Mouse (Mus musculus) thymus, postnatal 10 days (tissue): ENCODE results near the gene Prkce.

ENCODE experiments used
- DNase-seq, 2 experiments: peaks; one replicate each; pipeline ENCODE4 v3.0.0; 2021; ENCODE audit warnings: low spot score in 2 of 2

Gene Prkce

GRCm38 (mm10) chr17:86615592-86616291 is 448.2 kb downstream of the Prkce start:
- no peak for DNase-seq

GRCm38 (mm10) chr17:86617570-86618237 is 450.1 kb downstream of the Prkce start:
- no peak for DNase-seq

GRCm38 (mm10) chr17:86618431-86618861 is 450.9 kb downstream of the Prkce start:
- no peak for DNase-seq

DNA sequence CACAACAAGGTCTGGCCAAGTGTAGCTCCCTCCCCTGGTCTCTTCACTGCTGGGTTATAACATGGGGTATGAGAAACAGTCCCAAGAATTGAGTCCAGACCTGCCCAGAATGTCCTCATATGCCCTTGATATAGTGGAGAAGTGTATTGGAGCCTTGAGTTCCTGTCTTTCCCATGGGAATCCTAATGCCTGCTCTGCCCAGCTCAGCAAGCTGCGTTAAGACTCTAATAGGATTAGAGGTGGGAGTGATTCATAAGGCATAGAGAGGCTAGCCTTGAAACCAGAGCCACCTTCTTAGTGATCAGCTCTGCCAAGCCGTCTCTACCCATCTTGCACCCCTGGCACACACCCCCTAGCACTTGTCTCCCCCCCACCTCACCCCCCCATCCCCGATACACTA is 455.3 kb downstream of the Prkce start:
- DNase-seq, result no peak

GRCm38 (mm10) chr17:86626523-86626922 is 458.9 kb downstream of the Prkce start:
- no peak for DNase-seq

DNA sequence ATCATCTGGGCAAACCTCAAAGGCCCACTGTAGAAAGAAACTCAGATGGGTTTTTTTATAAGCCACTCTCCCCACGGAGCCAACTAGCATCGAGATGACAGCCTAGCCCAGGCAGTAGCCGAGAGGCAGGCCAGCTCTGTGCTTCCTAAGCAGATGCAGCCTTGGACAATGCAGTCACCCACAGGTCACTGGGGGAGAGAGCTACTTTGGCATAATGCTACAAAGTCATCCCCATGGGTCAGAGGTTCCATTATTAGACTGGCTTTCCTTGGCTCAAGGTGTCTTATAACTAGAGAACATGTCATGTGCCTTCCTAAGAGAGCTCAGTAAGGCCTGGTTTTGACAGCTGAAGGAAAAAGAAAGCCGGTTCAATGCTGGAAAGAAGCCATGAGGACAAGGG is 465.5 kb downstream of the Prkce start:
- no peak for DNase-seq

DNA sequence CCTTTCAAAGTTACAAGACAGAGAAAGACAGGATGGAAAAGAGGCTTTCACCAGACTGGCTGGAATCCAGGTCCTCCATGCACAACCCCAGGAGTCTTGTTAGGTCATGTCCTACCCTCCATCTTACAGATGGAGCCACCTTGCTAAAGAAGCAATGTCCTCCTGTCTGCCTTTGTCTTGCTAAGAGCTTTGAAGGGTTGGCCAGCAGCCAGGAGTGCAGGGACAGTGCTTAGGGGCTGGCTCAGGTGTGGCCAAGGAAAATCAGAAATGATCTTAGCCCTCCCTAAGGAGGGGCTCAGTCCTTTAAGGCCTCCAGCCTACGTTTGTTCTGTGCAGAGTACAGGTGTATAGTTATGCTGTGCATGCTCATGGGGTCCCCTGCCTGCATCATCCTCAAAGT is 469.7 kb downstream of the Prkce start:
- DNase-seq, result no peak

GRCm38 (mm10) chr17:86639279-86639678 is 471.7 kb downstream of the Prkce start:
- DNase-seq, result no peak

DNA sequence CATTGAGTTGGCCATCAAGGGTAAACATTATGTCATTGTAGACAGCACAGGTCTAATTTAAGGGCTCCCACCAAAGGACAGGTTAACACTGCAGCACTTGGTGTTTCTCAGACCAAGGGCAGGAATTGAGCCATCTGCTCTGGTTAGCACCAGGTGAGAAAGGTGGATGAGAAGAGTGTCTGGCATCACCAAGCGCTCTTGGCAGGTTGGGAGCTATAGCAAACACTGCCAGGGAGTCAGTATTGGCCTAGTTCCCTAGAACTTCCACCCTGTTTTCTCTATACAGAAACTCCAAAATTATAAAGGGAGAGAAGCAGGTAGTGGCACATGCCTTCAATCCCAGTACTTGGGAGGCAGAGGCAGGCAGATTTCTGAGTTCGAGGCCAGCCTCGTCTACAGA is 479.6 kb downstream of the Prkce start:
- no peak for DNase-seq

- DNase-seq, result no peak
Measured at GRCm38 (mm10) chr17:86648856-86649435, 481.4 kb downstream of the Prkce start.

DNA sequence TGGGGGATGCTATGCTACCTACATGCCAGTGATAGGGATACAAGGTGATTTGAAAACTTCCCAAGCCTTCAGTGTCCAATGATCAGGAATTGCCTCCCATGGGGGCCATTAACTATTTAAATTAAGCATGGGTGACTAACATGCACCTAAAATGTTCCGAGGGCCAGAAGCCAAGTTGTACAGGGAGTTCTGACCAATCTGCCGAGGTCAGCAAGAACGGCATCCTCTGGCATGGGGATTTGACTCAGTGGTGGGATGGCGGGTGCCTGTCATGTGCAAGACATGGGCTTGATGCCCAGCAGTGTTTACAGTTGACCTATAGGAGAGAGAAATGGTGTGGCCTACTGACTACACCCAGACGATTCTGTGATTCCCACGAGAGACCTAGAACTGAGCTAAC is 482.7 kb downstream of the Prkce start:
- DNase-seq, result no peak

GRCm38 (mm10) chr17:86651091-86651490 is 483.5 kb downstream of the Prkce start:
- no peak for DNase-seq

DNA sequence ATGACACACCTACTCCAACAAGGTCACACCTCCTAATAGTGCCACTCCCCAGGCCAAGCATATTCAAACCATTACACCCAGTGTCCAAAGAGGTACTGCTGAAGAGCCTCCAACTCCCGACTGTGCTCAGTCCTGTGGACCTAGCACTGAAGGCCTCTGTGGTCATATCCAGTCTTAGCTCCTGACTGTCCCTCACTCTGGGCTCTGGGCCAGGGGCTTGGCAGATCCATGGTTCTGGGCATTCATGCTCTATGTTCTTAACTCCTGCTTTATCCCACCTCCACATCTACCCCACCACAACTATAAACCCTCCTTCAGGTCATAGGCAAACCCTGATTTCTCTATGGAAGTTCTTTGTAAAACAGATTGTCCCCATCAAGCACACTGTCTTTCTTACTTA is 485.2 kb downstream of the Prkce start:
- DNase-seq, result no peak

DNA sequence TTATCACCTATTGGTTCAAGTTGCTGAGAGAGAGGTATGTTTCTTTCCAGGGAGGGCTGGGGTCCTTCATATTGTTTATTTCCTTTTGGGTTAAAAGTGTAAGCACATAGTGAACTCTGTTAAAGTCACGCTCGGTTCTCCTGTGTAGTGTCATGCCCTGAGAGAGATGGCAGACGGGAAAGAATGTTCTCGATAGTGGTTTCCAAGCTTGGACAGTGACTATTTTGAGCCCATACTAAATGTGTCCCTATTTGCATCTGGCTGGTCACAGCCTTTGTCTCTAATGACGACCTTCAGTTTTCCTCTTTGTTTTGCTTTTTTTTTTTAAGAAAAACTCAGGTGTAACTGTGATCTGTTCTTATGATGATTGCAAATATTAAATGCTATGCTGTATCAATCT is 488.8 kb downstream of the Prkce start:
- no peak for DNase-seq

- no peak for DNase-seq
Measured at GRCm38 (mm10) chr17:86662301-86662700, 494.7 kb downstream of the Prkce start.

DNA sequence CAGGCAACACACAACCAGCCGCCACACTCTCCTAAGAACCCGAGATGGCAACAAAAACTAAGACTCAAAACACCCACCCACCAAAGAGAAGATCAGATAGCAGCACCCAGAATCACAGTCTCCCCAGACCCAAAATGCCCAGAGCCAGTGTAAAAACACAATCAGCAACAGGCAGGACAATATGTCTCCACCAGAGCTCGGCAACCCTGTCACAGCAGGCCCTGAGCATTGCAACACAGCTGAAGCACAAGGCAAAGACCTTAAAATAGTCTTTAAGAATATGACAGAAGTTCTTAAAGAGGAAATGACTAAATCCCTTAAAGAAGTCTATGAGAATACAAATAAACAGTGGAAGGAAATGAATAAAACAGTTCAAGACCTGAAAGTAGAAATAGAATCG is 495.9 kb downstream of the Prkce start:
- no peak for DNase-seq

GRCm38 (mm10) chr17:86667836-86668600 is 500.4 kb downstream of the Prkce start:
- DNase-seq, result no peak

DNA sequence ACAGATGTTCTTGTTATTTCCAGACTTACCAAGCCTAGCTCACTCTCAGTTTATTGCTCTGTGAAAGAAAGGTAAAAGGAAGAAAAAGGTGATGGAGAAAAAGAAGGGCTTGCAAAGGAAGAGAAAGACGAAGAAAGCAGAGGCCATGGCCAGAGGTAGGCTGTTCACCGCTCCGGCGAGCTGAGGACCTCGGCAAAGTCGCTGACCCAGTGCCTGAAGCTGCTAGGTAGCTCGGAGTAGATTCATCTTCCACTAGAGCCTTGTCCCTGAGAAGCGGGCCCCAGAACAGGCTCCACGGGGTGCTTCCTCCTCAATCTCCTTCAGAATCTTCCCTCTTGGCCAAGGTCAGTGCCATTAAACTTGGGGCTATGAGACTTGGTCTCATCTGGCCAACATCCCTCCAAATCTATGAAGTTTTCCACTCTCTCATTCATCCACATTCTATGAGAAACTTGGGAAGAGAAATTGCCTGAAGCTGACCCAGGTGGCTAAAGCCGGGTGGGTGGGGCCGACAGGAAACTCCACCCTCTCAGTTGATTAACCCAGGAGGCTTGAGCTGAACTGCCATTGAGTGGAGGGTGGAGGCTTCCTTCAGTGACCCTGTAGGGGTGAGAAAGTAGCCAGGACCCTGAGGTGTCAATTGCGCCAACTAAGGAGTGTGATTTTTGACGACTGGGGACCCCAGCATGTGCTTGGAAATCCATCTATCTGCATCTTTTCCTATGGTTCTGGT is 502.2 kb downstream of the Prkce start:
- DNase-seq, result no peak

DNA sequence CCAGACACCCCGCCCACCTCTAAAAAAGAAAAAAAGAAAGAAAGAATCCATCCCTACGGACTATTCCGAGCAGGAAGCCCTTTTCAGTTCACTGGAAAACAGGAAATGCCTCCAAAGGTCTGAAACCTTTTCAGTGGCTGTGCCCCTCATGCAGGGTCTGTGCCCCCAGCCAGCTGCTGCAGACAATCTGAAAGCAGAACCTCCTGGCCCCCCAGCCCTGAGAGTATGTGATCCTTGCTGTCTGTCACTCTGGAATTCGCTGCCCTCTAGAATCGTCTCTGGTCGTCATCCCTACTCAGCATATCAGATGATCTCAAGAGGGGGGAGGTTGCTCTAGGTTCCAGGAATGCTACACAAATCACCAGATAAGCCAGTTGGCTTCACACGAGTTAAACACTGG is 503.1 kb downstream of the Prkce start:
- no peak for DNase-seq

DNA sequence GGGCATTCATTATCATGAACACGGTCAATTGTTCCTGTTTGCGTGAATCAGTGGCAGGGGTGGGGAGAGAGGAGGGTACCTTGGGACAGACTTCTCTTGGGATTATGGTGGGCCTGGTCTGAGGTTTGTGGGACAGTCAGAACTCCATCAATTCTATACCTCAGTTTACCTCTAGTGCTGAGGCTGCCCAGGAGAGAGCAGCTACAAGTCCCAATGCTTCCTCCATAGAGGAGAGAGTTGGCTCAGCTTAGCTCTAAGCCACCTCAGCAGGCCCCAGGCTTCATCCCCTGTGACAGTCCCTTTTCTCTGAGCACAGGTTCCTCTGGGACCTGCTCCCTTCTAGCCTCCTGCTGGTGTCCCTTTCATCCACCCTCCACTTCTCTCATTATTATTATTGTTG is 507.4 kb downstream of the Prkce start:
- no peak for DNase-seq

DNA sequence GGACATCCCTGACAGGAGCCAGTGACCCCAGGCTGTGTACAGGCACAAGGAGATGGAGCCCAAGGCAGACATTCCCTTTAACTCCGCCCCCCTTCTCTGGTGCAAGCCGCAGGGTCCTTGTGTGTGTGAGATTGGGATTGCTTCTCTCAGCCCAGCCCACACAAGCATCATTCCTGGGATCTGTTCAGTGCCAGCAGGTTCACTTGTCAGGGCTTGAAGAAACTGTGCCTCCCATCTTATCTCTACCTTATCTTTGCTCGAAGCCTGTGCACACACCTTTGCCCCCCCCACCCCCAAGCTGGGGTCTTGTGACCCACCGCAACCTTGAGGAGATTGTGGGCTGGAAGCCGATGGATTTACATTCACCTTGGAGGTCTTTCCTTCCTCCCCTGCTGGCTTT is 508.8 kb downstream of the Prkce start:
- DNase-seq, result no peak

DNA sequence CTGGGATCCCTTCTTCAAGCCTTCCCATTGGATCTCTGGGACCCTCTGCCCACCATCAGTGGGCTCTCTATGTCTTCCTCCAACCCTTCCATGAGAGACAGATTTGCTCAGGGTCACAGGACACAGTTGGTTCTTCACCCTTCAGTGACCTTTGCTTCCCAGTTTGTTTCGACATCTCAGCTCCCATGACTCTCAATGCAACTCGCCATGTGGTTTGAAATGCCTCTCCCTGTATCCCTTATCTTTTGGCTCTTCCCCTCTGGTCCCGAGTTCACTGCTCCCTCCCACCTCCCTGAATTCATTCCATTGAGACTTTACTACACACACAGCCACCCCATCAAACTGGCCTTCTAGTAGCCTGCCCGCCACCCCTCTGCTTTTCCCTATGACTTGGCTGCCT is 509.3 kb downstream of the Prkce start:
- DNase-seq, result no peak
